Mouse (Mus musculus): ENCODE measurements at regions not wholly inside any gene's neighbourhood (a gene's known extent, or its start where the extent isn't known, plus 50 kb on each side); places are given as distances from the start of the nearest gene placed in this dataset.

DNA sequence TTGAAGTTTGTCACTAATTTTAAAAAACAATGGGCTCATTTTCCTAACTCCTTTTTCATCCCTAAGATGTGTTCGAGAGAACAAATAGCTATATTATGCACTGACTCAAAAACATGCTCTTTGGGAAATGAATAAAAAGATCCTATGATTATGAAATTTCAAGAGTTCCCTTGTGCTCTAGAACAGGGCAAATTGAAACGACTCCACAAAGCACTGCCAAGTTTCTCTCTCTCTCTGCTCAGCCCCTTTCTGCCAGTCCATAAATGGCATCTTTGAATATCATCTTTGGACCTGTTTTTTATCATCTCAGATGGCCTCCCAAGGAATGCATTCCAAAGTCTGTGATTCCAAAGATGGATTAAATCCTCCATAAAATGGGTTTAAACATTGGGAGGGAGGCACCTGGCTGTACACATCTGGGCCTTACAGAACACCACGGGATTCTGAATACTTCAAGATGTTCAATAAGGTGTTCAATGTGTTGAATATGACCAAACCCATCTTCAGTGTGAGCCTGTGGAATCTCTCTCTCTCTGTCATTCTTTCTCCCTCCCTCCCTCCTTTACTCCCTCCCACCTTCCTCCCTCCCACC, 528.0 kb upstream of the Atp11b start:
- TF ChIP-seq CTCF (IDR thresholded peaks at IDR 0.05; ENCODE audit: extremely low read depth, insufficient read depth, insufficient read length, insufficient replicate concordance) (no peak), POLR2A (IDR thresholded peaks at IDR 0.05; ENCODE audit: low read depth, low read length) (no peak)

All from spleen, adult 2 months (tissue).